ENCODE assay signal across 18 mouse cellular contexts in the genomic region with DNA sequence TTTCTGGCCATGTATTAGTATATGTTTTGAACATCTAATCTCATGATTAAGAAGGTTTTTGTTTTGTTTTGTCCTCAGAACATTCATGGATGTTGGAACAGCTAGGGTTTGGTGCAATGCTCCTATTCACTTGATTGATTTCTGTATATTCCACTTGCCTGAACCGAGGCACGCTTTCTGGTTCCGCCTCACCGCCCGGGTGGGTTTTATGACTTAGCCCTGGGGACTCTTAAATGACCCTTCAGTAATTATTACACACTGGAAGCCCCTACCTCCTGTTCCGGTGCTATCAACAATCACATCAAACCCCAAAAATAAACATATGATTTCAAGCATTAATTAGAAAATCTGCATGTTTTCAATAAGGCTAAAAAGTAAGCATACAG. TPM values are rescaled to one million over a fixed set of nuclear protein-coding genes. Genes with fewer than 3 reads are reported as not detected.
DNase-seq lines count a peak whose midpoint lies in the region; ATAC-seq and TF ChIP-seq lines count a peak whose summit lies in the region.
"Had no signal": no experiment of that assay in that cellular context is flagged by ENCODE, and none has a peak within 500 bp of the region (broad histone marks: within the 10 kb centered on the region; RNA-seq: fewer than 3 reads in every experiment).

No protein-coding gene starts in this region.

- peaks cover 33% of the 10 kb centered on the region for H3K4me1 ChIP-seq in midbrain, embryonic 12.5 days
- H3K4me1 ChIP-seq in midbrain, postnatal 0 days (ENCODE audit: insufficient read depth, low read length): peaks cover 4% of the 10 kb centered on the region; the same call in 1 of the 2 replicates
- H3K4me1 ChIP-seq in hindbrain, embryonic 10.5 days (replicated peaks): peaks cover 81% of the 10 kb centered on the region
- peaks cover 28% of the 10 kb centered on the region for H3K4me1 ChIP-seq in limb, embryonic 10.5 days
- H3K4me1 ChIP-seq: liver, embryonic 15.5 days had no signal

- peak overlapping the region; percentile 46 for H3K9ac ChIP-seq in midbrain, embryonic 12.5 days (replicated peaks)
- H3K9ac ChIP-seq in midbrain, postnatal 0 days (replicated peaks; ENCODE audit: low read length, poor library complexity, severe bottlenecking): no peak overlapping the region
- H3K9ac ChIP-seq: liver, embryonic 15.5 days had no signal

- 0 out of 2 replicates have a peak, but pooled peaks cover 7% of the 10 kb centered on the region for H3K36me3 ChIP-seq in midbrain, embryonic 12.5 days
- no peaks in the 10 kb centered on the region for H3K36me3 ChIP-seq in midbrain, postnatal 0 days (ENCODE audit: insufficient read depth, low read length)
- peaks cover 38% of the 10 kb centered on the region for H3K36me3 ChIP-seq in hindbrain, embryonic 10.5 days
- no peaks in the 10 kb centered on the region for H3K36me3 ChIP-seq in limb, embryonic 10.5 days
- H3K36me3 ChIP-seq: liver, embryonic 15.5 days had no signal

- peak overlapping the region; percentile 96 for H3K27ac ChIP-seq in midbrain, embryonic 12.5 days (replicated peaks)
- H3K27ac ChIP-seq in midbrain, postnatal 0 days (ENCODE audit: low read depth, low read length): no peak overlapping the region
- peak overlapping the region; percentile 95 for H3K27ac ChIP-seq in hindbrain, embryonic 10.5 days
- no peak overlapping the region for H3K27ac ChIP-seq in limb, embryonic 10.5 days
- H3K27ac ChIP-seq: liver, embryonic 15.5 days had no signal

- peak overlapping the region; percentile 72 for H3K4me2 ChIP-seq in midbrain, embryonic 12.5 days (replicated peaks)
- H3K4me2 ChIP-seq in midbrain, postnatal 0 days (ENCODE audit: low read depth, low read length, poor library complexity, severe bottlenecking): no peak overlapping the region; the same call in 1 of the 2 replicates
- H3K4me2 ChIP-seq: heart, embryonic 11.5 days; liver, embryonic 15.5 days had no signal

- TF ChIP-seq CTCF in midbrain, postnatal 0 days (IDR thresholded peaks at IDR 0.05): no peak

- H3K9me3 ChIP-seq in midbrain, embryonic 12.5 days: no peaks in the 10 kb centered on the region
- H3K9me3 ChIP-seq in midbrain, postnatal 0 days (ENCODE audit: low read length): no peaks in the 10 kb centered on the region
- no peaks in the 10 kb centered on the region for H3K9me3 ChIP-seq in hindbrain, embryonic 10.5 days
- no peaks in the 10 kb centered on the region for H3K9me3 ChIP-seq in limb, embryonic 10.5 days (replicated peaks)
- H3K9me3 ChIP-seq: liver, embryonic 15.5 days had no signal

- 8% methylated on average over 6 of the region's 6 CpGs for WGBS in midbrain, embryonic 12.5 days
- 25% methylated on average over 6 of the region's 6 CpGs for WGBS in midbrain, postnatal 0 days
- WGBS in hindbrain, embryonic 10.5 days: 10% methylated on average over 6 of the region's 6 CpGs
- 1% methylated on average over 6 of the region's 6 CpGs for WGBS in limb, embryonic 10.5 days

- H3K4me3 ChIP-seq in midbrain, embryonic 12.5 days: peak overlapping the region; percentile 67
- H3K4me3 ChIP-seq in midbrain, postnatal 0 days (ENCODE audit: low read depth, low read length): no peak overlapping the region
- peak overlapping the region; percentile 72 for H3K4me3 ChIP-seq in hindbrain, embryonic 10.5 days
- H3K4me3 ChIP-seq in limb, embryonic 10.5 days: no peak overlapping the region
- H3K4me3 ChIP-seq: liver, embryonic 15.5 days had no signal

- no peak for DNase-seq in midbrain, postnatal 0 days (ENCODE audit: low spot score)
- DNase-seq in hindbrain, embryonic 10.5 days (ENCODE audit: low spot score): no peak
- DNase-seq in limb, embryonic 10.5 days (ENCODE audit: low spot score): peak; percentile 31
- no peak for DNase-seq in lung, postnatal 36 days
- DNase-seq in left cerebral cortex, adult 18-20 months (ENCODE audit: low spot score in 2 of 2): no peak
- no peak for DNase-seq in spleen, adult 12 weeks (ENCODE audit: low spot score)
- DNase-seq: adrenal gland, postnatal 14 days; cerebellum, adult 9-11 months; gastrocnemius, postnatal 25 days; lung, postnatal 14 days; right cerebral cortex, postnatal 25 days had no signal

- ATAC-seq in midbrain, embryonic 12.5 days (ENCODE audit: low FRiP score, low read depth): no peak
- no peak for ATAC-seq in midbrain, postnatal 0 days (ENCODE audit: low FRiP score)
- ATAC-seq: CD4-positive, CD25-positive, alpha-beta regulatory T cell, adult 4 months; intestine, embryonic 16.5 days had no signal

- H3K27me3 ChIP-seq in midbrain, embryonic 12.5 days: peaks cover 75% of the 10 kb centered on the region
- H3K27me3 ChIP-seq in midbrain, postnatal 0 days (ENCODE audit: insufficient read depth, low read length): peaks cover 30% of the 10 kb centered on the region
- peaks cover 99% of the 10 kb centered on the region for H3K27me3 ChIP-seq in hindbrain, embryonic 10.5 days (ENCODE audit: insufficient read depth, poor library complexity, severe bottlenecking)
- peaks cover 91% of the 10 kb centered on the region for H3K27me3 ChIP-seq in limb, embryonic 10.5 days (ENCODE audit: low read depth, poor library complexity, severe bottlenecking)

RNA-seq across cellular contexts. Expression of a gene that starts 9.2 kb away (rescaled TPM):
- 53.6 and 61.9 TPM in 2 replicates for polyA plus RNA-seq in midbrain, embryonic 12.5 days (2016; fragmentation: Nextera tagmentation; extraction: Ambion mirVana)
- total RNA-seq in midbrain, postnatal 0 days (2014; rRNA removed): 5.3 and 5.8 TPM in 2 replicates
- 4.4 and 4.5 TPM in 2 replicates for polyA plus RNA-seq in midbrain, postnatal 0 days (2015; fragmentation: Nextera tagmentation; extraction: Ambion mirVana)
- polyA plus RNA-seq in hindbrain, embryonic 10.5 days (2016; fragmentation: Nextera tagmentation; extraction: Ambion mirVana): 47.6 and 54.6 TPM in 2 replicates
- 11.5 and 12.6 TPM in 2 replicates for polyA plus RNA-seq in limb, embryonic 10.5 days (2016; fragmentation: Nextera tagmentation; extraction: Ambion mirVana)
- not detected for total RNA-seq in left cerebral cortex, adult 18-20 months (2021)
- total RNA-seq: adrenal gland, postnatal 14 days had no signal
- polyA plus RNA-seq: CD4-positive, CD25-positive, alpha-beta regulatory T cell, adult 4 months; frontal cortex, adult 2 months; intestine, embryonic 16.5 days; large intestine, adult 2 months had no signal

Comparison
In these comparisons a context has a peak if more than half of its experiments do, and no peak if none do; other contexts are left out.
1. H3K27ac ChIP-seq: peak in midbrain, embryonic 12.5 days (single experiment) and hindbrain, embryonic 10.5 days (single experiment); none in midbrain, postnatal 0 days (single experiment) and limb, embryonic 10.5 days (single experiment).
2. H3K4me3 ChIP-seq: peak in midbrain, embryonic 12.5 days (single experiment) and hindbrain, embryonic 10.5 days (single experiment); none in midbrain, postnatal 0 days (single experiment) and limb, embryonic 10.5 days (single experiment).